Mouse (Mus musculus): ENCODE results near the gene Acsl1.
"Not testable (repeated sequence)": the region's sequence is repeated elsewhere in the genome, so short reads cannot be mapped to it uniquely, and the experiment has no call there.

Acsl1 gene

GRCm38 (mm10) chr8:46566914-46567529, 96.2 kb downstream of the Acsl1 start:
- DNase-seq: no peak

GRCm38 (mm10) chr8:46567946-46568345, 97.1 kb downstream of the Acsl1 start:
- no peak for DNase-seq

- peak; percentile 9 for DNase-seq
Measured at GRCm38 (mm10) chr8:46568942-46569341, 98.1 kb downstream of the Acsl1 start.

- no peak for DNase-seq
Measured at GRCm38 (mm10) chr8:46569659-46570441, 99.0 kb downstream of the Acsl1 start.

- no peak for DNase-seq
Measured at GRCm38 (mm10) chr8:46570673-46571072, 99.8 kb downstream of the Acsl1 start.

- no peak for DNase-seq
Measured at GRCm38 (mm10) chr8:46573446-46573845, 102.6 kb downstream of the Acsl1 start.

- no peak for DNase-seq
Measured at GRCm38 (mm10) chr8:46573964-46574363, 103.1 kb downstream of the Acsl1 start.

GRCm38 (mm10) chr8:46578794-46579193, 108.0 kb downstream of the Acsl1 start:
- no peak for DNase-seq

- DNase-seq: not testable (repeated sequence)
Measured at GRCm38 (mm10) chr8:46584328-46584727, 113.5 kb downstream of the Acsl1 start.

- no peak for DNase-seq
Measured at GRCm38 (mm10) chr8:46585576-46585975, 114.7 kb downstream of the Acsl1 start.
